Mouse (Mus musculus): ENCODE measurements around the gene Mettl22.

GRCm38 (mm10) chr16:8525293-8525692 is 54.7 kb downstream of the Mettl22 start:
- TF ChIP-seq CTCF (IDR thresholded peaks at IDR 0.05), result no peak
- TF ChIP-seq POLR2A (IDR thresholded peaks at IDR 0.05; ENCODE audit: insufficient read depth, low read depth, low read length), result no peak
- TF ChIP-seq EP300 (IDR thresholded peaks at IDR 0.05; ENCODE audit: insufficient read depth, low read depth, low read length), result no peak
